Mouse (Mus musculus): Measurements from ENCODE around the gene Hnf1b. TPM values are rescaled to one million over a fixed set of nuclear protein-coding genes. Genes with fewer than 3 reads are reported as not detected.
A peak's percentile ranks its signal among the peaks of the same experiment; 100 is the strongest.

Gene Hnf1b
- polyA plus RNA-seq, 1 experiment = 161 TPM

DNA sequence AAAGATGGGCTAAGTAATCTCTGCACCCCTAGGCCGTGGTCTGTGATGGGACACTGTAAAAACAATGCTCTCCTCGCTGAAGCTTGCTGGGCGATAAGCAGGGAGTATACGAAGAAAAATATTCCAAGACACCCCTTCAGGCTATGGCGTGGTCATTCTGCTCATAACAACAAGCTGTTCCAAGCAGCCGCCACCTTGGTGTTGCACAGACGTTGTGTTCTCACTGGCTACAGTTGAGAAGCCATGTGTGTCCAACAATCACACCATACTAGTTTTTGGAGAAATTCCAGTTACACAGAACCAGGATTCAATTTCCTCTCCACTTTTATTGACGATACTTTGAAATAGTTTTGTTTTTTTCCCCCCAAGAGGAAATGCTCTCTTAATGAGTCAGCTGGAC, 88.7 kb downstream of the Hnf1b start:
- DNase-seq = peak; percentile 66

DNA sequence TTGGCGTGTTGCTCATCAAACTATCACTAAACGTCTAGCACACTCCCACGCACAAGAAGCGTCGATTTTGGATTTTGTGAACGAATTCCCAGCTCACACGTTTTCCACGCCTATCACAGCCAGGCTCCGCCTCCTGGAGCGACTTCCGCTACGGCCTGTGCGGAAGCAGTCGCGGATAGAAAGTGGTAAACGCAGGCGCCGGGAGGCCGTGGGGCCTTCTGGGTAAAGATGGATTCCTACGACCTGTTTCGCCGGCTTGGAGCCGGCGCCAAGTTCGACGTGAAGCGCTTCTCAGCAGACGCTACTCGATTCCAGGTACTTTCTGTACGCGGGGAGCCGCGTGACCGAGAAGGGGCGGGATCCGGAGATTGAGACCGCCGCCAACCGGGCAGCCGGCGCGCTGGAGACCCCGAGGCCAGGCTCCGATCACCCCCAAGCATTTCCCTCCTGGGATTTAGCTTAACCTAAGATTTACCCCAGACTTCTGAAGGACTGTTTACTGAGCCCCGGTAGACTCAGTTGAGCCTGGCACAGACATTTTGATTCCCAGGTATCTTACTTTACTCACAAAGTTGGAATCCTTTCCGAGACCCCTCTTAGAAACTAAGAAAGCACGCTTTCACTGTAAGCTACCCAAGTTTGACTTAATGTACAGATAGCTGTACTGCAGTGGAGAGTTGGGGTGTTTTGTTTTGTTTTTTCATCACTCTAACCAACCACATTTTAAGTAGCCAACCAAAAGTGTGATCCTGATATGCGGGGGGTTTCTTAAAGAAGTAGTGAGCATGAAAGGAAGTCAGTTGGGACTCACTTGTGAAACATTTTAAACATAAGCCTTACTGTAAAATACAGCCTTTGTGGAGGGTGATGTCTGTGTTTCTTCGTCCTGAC, 92.3 kb downstream of the Hnf1b start, which contains the start of gene Ddx52:
Ddx52 (plus strand) TSS at position 113 of the 891 bp plus-strand sequence.
- under 1% methylated on average over 49 of the region's 49 CpGs for WGBS
- TF ChIP-seq CTCF (conservative IDR thresholded peaks at IDR 0.05; ENCODE audit: insufficient read depth, insufficient read length, low read depth, low read length) (no peak), POLR2A (IDR thresholded peaks at IDR 0.05; ENCODE audit: low read depth, low read length) (peak; percentile 33)
- DNase-seq = peak; percentile 95
- Histone ChIP-seq H3K4me1 (ENCODE audit: control insufficient read depth, insufficient read depth, low read length) (peaks cover 12% of the 10 kb centered on the region), H3K27ac (ENCODE audit: insufficient read depth, low read depth, low read length) (peak within 1 kb of the TSS; percentile 58), H3K27me3 (replicated peaks; ENCODE audit: control insufficient read depth, insufficient read depth, low read length) (no peaks in the 10 kb centered on the region), H3K36me3 (ENCODE audit: control insufficient read depth, insufficient read depth, low read length) (peaks cover 3% of the 10 kb centered on the region), H3K4me3 (ENCODE audit: insufficient read depth, low read depth, low read length) (peak within 1 kb of the TSS; percentile 89)

More for the DNA sequence above, 88.7 kb downstream of the Hnf1b start:
- Histone ChIP-seq H3K27me3 (replicated peaks; ENCODE audit: control insufficient read depth, insufficient read depth, low read length) (no peaks in the 10 kb centered on the region), H3K36me3 (ENCODE audit: control insufficient read depth, insufficient read depth, low read length) (no peaks in the 10 kb centered on the region), H3K4me3 (ENCODE audit: insufficient read depth, low read depth, low read length) (no peak overlapping the region), H3K4me1 (ENCODE audit: control insufficient read depth, insufficient read depth, low read length) (peaks cover 19% of the 10 kb centered on the region), H3K27ac (ENCODE audit: insufficient read depth, low read depth, low read length) (peak overlapping the region; percentile 39; the same call in 1 of the 2 replicates)
- 31% methylated on average over 8 of the region's 8 CpGs for WGBS
- TF ChIP-seq CTCF (conservative IDR thresholded peaks at IDR 0.05; ENCODE audit: insufficient read depth, insufficient read length, low read depth, low read length) = no peak
- no peak for TF ChIP-seq POLR2A (IDR thresholded peaks at IDR 0.05; ENCODE audit: low read depth, low read length)

Other genes with a start within 250 kb of the Hnf1b start
- not detected in 2 replicates for gene Rpl9-ps1, start 204.4 kb upstream of the Hnf1b start, polyA plus RNA-seq (2012; rRNA removed)
- 1.6 and 1.8 TPM in 2 replicates for gene Ccl3, start 200.7 kb upstream of the Hnf1b start, polyA plus RNA-seq (2012; rRNA removed)
- 1.3 and 2.0 TPM in 2 replicates for gene Ccl4, start 187.5 kb upstream of the Hnf1b start, polyA plus RNA-seq (2012; rRNA removed)
- gene Wfdc17, start 146.1 kb upstream of the Hnf1b start, polyA plus RNA-seq (2012; rRNA removed) = 2.6 and 4.4 TPM in 2 replicates
- gene Wfdc18, start 141.0 kb upstream of the Hnf1b start, polyA plus RNA-seq (2012; rRNA removed) = not detected in 2 replicates
- gene Wfdc21, start 103.1 kb upstream of the Hnf1b start, polyA plus RNA-seq (2012; rRNA removed) = 0.77 and 1.9 TPM in 2 replicates
- 10.9 and 12.0 TPM in 2 replicates for gene Heatr6, start 96.4 kb upstream of the Hnf1b start, polyA plus RNA-seq (2012; rRNA removed)
- 5.5 and 7.2 TPM in 2 replicates for gene Ddx52, start 92.0 kb downstream of the Hnf1b start, polyA plus RNA-seq (2012; rRNA removed)
- 21.0 and 25.8 TPM in 2 replicates for gene Synrg, start 114.4 kb downstream of the Hnf1b start, polyA plus RNA-seq (2012; rRNA removed)
- gene Dusp14, start 219.2 kb downstream of the Hnf1b start, polyA plus RNA-seq (2012; rRNA removed) = 60.3 and 65.0 TPM in 2 replicates